Mouse (Mus musculus) liver, adult 2 months (tissue): ENCODE results near the gene Cacna2d1. TPM values are rescaled to one million over a fixed set of nuclear protein-coding genes. Genes with fewer than 3 reads are reported as not detected.

Source experiments
- DNase-seq: peaks from one replicate; pipeline ENCODE4 v3.0.0-alpha.2; 2011; ENCODE audit warnings: low read depth, low spot score; ENCODE audit errors: extremely low read depth
- H3K27ac ChIP-seq: fragments of 200-500 bp; replicated peaks from 2 replicates; pipeline ENCODE4 v1.5.1; 2012; ENCODE audit warnings: low read depth, mild to moderate bottlenecking, control low read depth, inconsistent platforms, low read length; ENCODE audit not compliant: insufficient read depth
- H3K27me3 ChIP-seq: fragments of 200-500 bp; 2 replicates; pipeline ENCODE4 v1.6.1; 2012; ENCODE audit warnings: mild to moderate bottlenecking, moderate library complexity, low read length, inconsistent platforms; ENCODE audit not compliant: control insufficient read depth, insufficient read depth
- H3K36me3 ChIP-seq: fragments of 200-500 bp; 2 replicates; pipeline ENCODE4 v1.6.1; 2012; ENCODE audit warnings: low read length, inconsistent platforms; ENCODE audit not compliant: control insufficient read depth, insufficient read depth
- H3K4me1 ChIP-seq: fragments of 200-500 bp; 2 replicates; pipeline ENCODE4 v1.6.1; 2011; ENCODE audit warnings: low read length; ENCODE audit not compliant: control insufficient read depth, insufficient read depth
- H3K4me3 ChIP-seq: fragments of 200-500 bp; 2 replicates; pipeline ENCODE4 v1.5.1; 2011; ENCODE audit warnings: low read depth, mild to moderate bottlenecking, control low read depth, low read length, moderate library complexity; ENCODE audit not compliant: insufficient read depth
- H3K79me2 ChIP-seq: fragments of 200-500 bp; 2 replicates; pipeline ENCODE4 v1.6.1; 2012; ENCODE audit warnings: inconsistent platforms, mild to moderate bottlenecking, low read length, moderate library complexity; ENCODE audit not compliant: control insufficient read depth, insufficient read depth
- H3K9ac ChIP-seq: fragments of 200-500 bp; 2 replicates; pipeline ENCODE4 v1.6.1; 2012; ENCODE audit warnings: low read depth, mild to moderate bottlenecking, control low read depth, inconsistent platforms, low read length
- CTCF ChIP-seq: fragments of 200-500 bp; IDR thresholded peaks from 2 replicates; pipeline ENCODE4 v1.5.1; 2011; ENCODE audit warnings: low read depth, low read length, control low read depth
- POLR2A ChIP-seq: fragments of 200-500 bp; IDR thresholded peaks from 2 replicates; pipeline ENCODE4 v1.6.1; 2011; ENCODE audit warnings: low read length, control low read depth; ENCODE audit not compliant: insufficient read depth; ENCODE audit errors: extremely low read depth
- WGBS: fragments of 180-500 bp; shearing (Covaris S2); methylation state at CpG from one replicate; pipeline ENCODE4 v1.1.7; 2018; 5-methylcytosine and 5-hydroxymethylcytosine counted together
- polyA plus RNA-seq: library from polyadenylated mRNA; depleted of rRNA; stranded (reverse); fragments of >200 nt; gene quantifications from 2 replicates; pipeline ENCODE4 v1.2.3, GENCODE M21; 2012
- total RNA-seq: library from RNA; depleted of rRNA; stranded (reverse); fragments of >200 nt; gene quantifications from 2 replicates; pipeline ENCODE4 v1.2.3, GENCODE M21; 2014

Cacna2d1 gene
- total and polyA plus RNA-seq, 2 experiments: 0.10 to 1.1 TPM

GRCm38 (mm10) chr5:15985901-15986300 lies 51.4 kb downstream of the Cacna2d1 start:
- no peak for TF ChIP-seq POLR2A
- TF ChIP-seq CTCF: no peak
- H3K4me3 ChIP-seq: no peak overlapping the region
- H3K36me3 ChIP-seq: no peaks in the 10 kb centered on the region
- H3K27me3 ChIP-seq: no peaks in the 10 kb centered on the region
- DNase-seq: no peak
- H3K9ac ChIP-seq: no peak overlapping the region
- no peak overlapping the region for H3K27ac ChIP-seq
- H3K4me1 ChIP-seq: no peaks in the 10 kb centered on the region
- 59% methylated on average over 4 of the region's 4 CpGs for WGBS
- no peaks in the 10 kb centered on the region for H3K79me2 ChIP-seq

- no peaks in the 10 kb centered on the region for H3K36me3 ChIP-seq
- no peak overlapping the region for H3K4me3 ChIP-seq
- no peak overlapping the region for H3K9ac ChIP-seq
- H3K79me2 ChIP-seq: no peaks in the 10 kb centered on the region
- no peak for DNase-seq
- no peak overlapping the region for H3K27ac ChIP-seq
- 82% methylated on average over 12 of the region's 12 CpGs for WGBS
- H3K27me3 ChIP-seq: no peaks in the 10 kb centered on the region
- no peaks in the 10 kb centered on the region for H3K4me1 ChIP-seq
- TF ChIP-seq POLR2A (no peak), CTCF (no peak)
Measured at GRCm38 (mm10) chr5:15991428-15992139, 57.1 kb downstream of the Cacna2d1 start.

- Histone ChIP-seq H3K4me1 (no peaks in the 10 kb centered on the region), H3K4me3 (no peak overlapping the region)
- 77% methylated on average over 4 of the region's 4 CpGs for WGBS
Measured at GRCm38 (mm10) chr5:15993252-15993944, 58.9 kb downstream of the Cacna2d1 start.

GRCm38 (mm10) chr5:15997190-15997589 lies 62.7 kb downstream of the Cacna2d1 start:
- H3K9ac ChIP-seq: no peak overlapping the region
- DNase-seq: no peak
- H3K79me2 ChIP-seq: no peaks in the 10 kb centered on the region
- H3K4me3 ChIP-seq: no peak overlapping the region
- no peak for TF ChIP-seq CTCF
- TF ChIP-seq POLR2A: no peak
- H3K27ac ChIP-seq: no peak overlapping the region
- WGBS: 90% methylated on average over 3 of the region's 3 CpGs
- no peaks in the 10 kb centered on the region for H3K27me3 ChIP-seq
- no peaks in the 10 kb centered on the region for H3K4me1 ChIP-seq
- no peaks in the 10 kb centered on the region for H3K36me3 ChIP-seq

More at GRCm38 (mm10) chr5:15993252-15993944, 58.9 kb downstream of the Cacna2d1 start:
- Histone ChIP-seq H3K27ac (no peak overlapping the region), H3K9ac (no peak overlapping the region), H3K36me3 (no peaks in the 10 kb centered on the region), H3K79me2 (no peaks in the 10 kb centered on the region), H3K27me3 (no peaks in the 10 kb centered on the region)
- no peak for DNase-seq
- TF ChIP-seq POLR2A: no peak

- TF ChIP-seq POLR2A: no peak
- TF ChIP-seq CTCF: no peak
- DNase-seq: no peak
- Histone ChIP-seq H3K79me2 (no peaks in the 10 kb centered on the region), H3K4me3 (no peak overlapping the region), H3K9ac (no peak overlapping the region), H3K27me3 (no peaks in the 10 kb centered on the region), H3K27ac (no peak overlapping the region), H3K4me1 (no peaks in the 10 kb centered on the region), H3K36me3 (no peaks in the 10 kb centered on the region)
- WGBS: 90% methylated on average over 1 of the region's 1 CpGs
Measured at GRCm38 (mm10) chr5:15997769-15998168, 63.3 kb downstream of the Cacna2d1 start.

- Histone ChIP-seq H3K4me1 (no peaks in the 10 kb centered on the region), H3K4me3 (no peak overlapping the region), H3K27ac (no peak overlapping the region), H3K9ac (no peak overlapping the region), H3K36me3 (no peaks in the 10 kb centered on the region), H3K27me3 (peaks cover 3% of the 10 kb centered on the region; the same call in 1 of the 2 replicates), H3K79me2 (no peaks in the 10 kb centered on the region)
- WGBS: 94% methylated on average over 2 of the region's 2 CpGs
- TF ChIP-seq POLR2A (no peak), CTCF (no peak)
- DNase-seq: no peak
Measured at GRCm38 (mm10) chr5:16000917-16001316, 66.4 kb downstream of the Cacna2d1 start.
